Mouse (Mus musculus): Measurements from ENCODE around the gene Nprl2.
A peak's percentile ranks its signal among the peaks of the same experiment; 100 is the strongest.

Nprl2 gene

DNA sequence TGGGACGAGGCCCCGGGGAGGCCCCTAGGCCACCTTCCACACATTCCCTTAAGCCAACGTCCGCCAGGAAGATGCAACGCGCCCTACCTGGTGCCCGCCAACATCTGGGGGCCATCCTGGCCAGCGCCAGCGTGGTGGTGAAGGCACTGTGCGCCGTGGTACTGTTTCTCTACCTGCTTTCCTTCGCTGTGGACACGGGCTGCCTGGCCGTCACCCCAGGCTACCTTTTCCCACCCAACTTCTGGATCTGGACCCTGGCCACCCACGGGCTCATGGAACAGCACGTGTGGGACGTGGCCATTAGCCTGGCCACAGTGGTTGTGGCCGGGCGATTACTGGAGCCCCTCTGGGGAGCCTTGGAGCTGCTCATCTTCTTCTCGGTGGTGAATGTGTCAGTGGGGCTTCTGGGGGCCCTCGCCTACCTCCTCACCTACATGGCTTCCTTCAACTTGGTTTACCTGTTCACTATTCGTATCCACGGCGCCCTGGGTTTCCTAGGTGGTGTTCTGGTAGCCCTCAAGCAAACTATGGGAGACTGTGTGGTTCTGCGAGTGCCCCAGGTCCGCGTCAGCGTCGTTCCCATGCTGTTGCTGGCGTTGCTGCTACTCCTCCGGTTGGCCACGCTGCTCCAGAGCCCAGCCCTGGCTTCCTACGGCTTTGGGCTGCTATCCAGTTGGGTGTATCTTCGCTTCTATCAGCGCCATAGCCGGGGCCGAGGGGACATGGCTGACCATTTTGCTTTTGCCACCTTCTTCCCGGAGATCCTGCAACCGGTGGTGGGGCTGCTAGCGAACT is 7.4 kb upstream of the Nprl2 start:
- DNase-seq (ENCODE audit: low spot score) = no peak

DNA sequence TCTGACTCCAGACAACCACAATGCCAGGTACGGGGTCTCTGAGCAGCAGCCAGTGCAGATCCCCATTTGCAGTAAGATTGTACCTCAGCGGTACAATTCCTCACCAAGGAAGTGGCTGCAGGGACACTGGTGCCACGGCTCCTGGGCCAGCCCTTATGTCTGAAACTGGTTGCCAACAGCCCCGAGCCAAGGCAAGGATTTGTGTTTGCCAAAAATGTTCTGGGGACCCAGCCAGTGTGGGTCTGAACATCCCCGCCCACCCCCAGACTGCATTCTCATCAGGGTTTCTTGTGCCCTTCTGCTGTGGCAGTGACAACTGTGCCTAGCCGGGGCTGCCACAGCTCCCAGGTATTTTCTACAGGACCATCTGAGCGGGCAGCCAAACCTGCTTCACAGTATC is 3.8 kb upstream of the Nprl2 start:
- no peak for DNase-seq (ENCODE audit: low spot score)

- no peak for DNase-seq (ENCODE audit: low spot score)
Measured at GRCm38 (mm10) chr9:107538711-107539110, 3.3 kb upstream of the Nprl2 start.

DNA sequence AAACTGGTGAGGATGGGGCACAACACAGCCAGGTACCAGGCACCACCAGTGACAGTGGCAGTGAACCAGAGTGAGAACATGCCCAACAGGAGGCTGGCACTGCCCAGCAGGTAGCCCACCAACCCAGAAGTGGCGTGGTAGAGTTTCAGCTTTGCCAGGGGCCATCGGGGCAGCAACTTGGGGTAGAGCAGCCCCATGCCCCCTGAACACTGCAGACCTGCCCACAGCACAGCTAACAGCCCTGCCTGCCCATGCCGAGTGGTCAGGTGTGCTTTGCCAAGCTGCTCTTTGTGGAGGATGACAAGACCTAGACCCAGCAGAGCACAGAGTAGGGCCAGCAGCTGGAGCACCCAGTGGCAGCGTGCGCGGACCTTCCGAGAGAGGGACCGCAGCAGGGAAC is 2.1 kb upstream of the Nprl2 start:
- DNase-seq (ENCODE audit: low spot score) = no peak

GRCm38 (mm10) chr9:107540420-107540819 is 1.6 kb upstream of the Nprl2 start:
- no peak for DNase-seq (ENCODE audit: low spot score)

- no peak for DNase-seq (ENCODE audit: low spot score)
Measured at GRCm38 (mm10) chr9:107541005-107541404, 1.0 kb upstream of the Nprl2 start.

GRCm38 (mm10) chr9:107542352-107542686 is 293 bp downstream of the Nprl2 start:
- no peak for DNase-seq (ENCODE audit: low spot score)

- DNase-seq (ENCODE audit: low spot score) = no peak
Measured at GRCm38 (mm10) chr9:107542721-107543120, 695 bp downstream of the Nprl2 start.

GRCm38 (mm10) chr9:107543299-107543698 is 1.3 kb downstream of the Nprl2 start:
- no peak for DNase-seq (ENCODE audit: low spot score)

GRCm38 (mm10) chr9:107544196-107544700 is 2.2 kb downstream of the Nprl2 start:
- DNase-seq (ENCODE audit: low spot score) = no peak

DNA sequence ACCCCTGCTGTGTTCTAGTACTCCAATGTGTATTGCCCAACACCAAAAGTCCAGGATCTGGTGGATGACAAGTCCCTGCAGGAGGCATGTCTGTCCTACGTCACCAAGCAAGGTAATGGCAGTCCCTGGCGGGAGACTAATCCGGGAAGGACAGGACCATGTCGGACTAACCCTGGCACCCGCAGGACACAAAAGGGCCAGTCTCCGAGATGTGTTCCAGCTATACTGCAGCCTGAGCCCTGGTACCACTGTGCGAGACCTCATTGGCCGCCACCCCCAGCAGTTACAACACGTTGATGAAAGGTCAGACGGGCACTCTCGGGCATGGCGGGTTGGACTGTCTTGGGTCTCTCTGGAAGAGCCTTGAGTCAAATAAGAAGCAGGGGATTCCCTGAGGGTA is 2.7 kb downstream of the Nprl2 start:
- no peak for DNase-seq (ENCODE audit: low spot score)

DNA sequence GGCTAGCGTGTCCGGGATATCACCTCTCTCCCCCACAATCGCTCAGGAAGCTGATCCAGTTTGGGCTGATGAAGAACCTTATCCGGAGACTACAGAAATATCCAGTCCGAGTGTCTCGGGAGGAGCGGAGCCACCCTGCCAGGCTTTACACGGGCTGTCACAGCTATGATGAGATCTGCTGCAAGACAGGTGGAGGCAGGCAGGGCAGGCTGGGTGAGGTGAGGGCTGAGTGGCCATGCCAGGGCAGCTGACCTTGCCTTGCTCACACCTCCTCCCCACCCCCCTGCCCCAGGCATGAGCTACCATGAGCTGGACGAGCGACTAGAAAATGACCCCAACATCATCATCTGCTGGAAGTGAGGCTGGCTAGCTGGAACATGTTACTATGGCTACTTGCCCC is 3.2 kb downstream of the Nprl2 start:
- no peak for DNase-seq (ENCODE audit: low spot score)

DNA sequence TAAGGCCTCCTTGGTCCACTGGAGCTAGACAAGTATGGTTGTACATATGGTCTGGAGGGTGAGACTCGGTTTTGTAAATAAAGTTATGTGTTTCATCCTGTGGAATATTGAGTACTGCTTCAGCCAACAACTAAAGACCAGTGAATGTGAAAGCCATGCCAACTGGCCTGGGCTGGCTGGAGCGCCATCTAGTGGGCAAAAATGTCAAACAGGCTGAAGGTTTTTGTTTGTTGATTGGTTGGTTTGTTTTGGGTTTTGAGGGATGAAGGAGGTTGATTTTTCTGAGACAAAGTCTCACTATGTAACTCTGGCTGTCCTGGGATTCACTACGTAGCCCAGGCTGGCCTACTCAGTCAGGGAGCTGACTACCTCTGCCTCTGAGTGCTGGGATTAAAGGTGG is 3.6 kb downstream of the Nprl2 start:
- DNase-seq (ENCODE audit: low spot score) = no peak

GRCm38 (mm10) chr9:107547026-107547425 is 5.0 kb downstream of the Nprl2 start, which contains the start of gene Zmynd10:
Zmynd10 (plus strand) TSS chr9:107547298.
- peak; percentile 89 for DNase-seq (ENCODE audit: low spot score)

DNA sequence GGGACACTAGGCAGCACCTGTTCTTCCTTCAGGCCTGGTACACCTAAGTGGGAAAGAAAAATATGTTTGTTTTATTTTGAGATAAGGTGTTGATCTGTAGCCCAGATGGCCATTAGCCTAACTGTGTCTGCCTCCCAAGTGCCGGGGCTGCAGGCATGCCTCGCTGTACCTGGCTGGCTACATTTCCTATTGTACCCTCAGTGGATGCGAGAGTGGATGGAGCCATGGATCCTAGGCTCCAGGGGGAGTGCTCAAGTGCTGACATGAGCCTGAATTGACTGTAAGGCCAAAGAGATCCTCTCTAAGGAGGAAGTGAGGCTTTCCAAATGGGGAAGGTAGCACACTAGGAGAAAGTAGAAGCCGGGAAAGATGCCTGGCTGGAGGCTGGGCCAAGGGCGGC is 5.9 kb downstream of the Nprl2 start:
- no peak for DNase-seq (ENCODE audit: low spot score)

DNA sequence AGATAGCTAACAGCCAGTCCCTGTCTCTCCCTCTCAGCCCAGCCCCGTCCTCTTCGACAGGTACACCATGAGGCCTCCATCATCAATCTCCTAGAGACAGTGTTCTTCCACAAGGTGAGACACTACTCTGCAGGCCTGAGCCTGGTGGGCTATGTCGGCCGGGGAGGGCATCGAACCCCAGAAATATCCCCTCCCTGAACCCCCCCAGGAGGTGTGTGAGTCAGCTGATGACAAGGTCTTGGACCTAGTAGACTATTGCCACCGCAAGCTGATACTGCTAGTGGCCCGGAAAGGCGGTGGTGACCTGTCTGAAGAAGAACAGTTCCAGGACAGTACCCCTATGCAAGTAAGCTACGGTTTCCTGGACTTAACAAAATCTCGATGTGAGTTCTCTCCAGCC is 6.8 kb downstream of the Nprl2 start:
- no peak for DNase-seq (ENCODE audit: low spot score)

DNA sequence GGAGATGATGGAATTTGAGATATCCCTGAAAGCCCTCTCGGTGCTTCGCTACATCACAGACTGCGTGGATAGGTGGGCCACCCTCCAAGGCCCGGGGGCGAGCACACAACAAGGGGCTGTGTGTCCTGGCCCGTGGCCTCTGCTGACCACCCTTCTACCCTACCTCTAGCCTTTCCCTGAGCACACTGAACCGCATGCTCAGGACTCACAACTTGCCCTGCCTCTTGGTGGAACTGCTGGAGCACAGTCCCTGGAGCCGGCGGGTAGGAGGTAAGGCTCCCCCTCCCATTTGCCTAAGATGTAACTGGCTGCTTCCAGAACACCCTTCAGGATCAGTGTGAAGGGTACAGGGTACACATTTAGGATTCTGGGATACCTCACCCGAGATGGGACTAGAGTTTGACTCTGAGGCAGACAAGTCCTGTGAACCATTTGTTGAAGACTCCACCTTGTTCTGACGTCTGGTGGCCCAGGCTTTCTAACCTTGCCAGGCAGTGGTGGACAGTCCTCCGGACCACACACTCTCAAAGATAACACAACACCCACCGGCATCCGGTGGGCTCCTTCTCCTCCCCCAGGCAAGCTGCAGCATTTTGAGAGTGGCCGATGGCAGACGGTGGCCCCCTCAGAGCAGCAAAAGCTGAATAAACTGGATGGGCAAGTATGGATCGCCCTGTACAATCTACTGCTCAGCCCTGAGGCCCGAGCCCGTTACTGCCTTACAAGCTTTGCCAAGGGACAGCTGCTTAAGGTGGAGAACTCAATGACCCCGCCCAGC is 7.5 kb downstream of the Nprl2 start:
- DNase-seq (ENCODE audit: low spot score) = no peak

DNA sequence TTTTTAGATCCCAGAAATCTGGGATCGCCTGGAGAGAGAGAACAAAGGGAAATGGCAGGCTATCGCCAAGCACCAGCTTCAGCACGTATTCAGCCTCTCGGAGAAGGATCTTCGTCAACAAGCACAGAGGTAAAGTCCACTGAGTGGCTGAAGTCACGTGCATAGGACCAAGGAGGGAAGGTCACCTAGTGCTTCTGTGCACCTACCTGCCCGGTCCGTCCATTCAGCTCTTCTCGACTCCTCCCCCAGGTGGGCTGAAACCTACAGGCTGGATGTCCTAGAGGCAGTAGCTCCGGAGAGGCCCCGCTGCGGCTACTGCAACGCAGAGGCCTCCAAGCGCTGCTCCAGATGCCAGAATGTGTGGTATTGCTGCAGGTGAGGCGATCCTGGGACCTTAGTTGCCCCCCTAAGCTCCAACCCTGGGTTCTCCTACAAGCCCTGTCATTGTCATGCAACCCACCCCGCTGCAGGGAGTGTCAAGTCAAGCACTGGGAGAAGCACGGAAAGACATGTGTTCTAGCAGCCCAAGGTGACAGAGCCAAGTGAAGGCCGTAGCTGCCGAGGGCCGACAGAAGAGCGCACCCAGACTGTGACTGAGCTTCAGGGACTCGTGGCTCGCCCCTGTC is 8.6 kb downstream of the Nprl2 start:
- no peak for DNase-seq (ENCODE audit: low spot score)

GRCm38 (mm10) chr9:107551117-107551889 is 9.3 kb downstream of the Nprl2 start, which contains the start of gene Rassf1:
Rassf1 (plus strand) TSS chr9:107551555.
- DNase-seq (ENCODE audit: low spot score) = peak; percentile 57

GRCm38 (mm10) chr9:107551890-107552355 is 9.9 kb downstream of the Nprl2 start:
- no peak for DNase-seq (ENCODE audit: low spot score)

DNA sequence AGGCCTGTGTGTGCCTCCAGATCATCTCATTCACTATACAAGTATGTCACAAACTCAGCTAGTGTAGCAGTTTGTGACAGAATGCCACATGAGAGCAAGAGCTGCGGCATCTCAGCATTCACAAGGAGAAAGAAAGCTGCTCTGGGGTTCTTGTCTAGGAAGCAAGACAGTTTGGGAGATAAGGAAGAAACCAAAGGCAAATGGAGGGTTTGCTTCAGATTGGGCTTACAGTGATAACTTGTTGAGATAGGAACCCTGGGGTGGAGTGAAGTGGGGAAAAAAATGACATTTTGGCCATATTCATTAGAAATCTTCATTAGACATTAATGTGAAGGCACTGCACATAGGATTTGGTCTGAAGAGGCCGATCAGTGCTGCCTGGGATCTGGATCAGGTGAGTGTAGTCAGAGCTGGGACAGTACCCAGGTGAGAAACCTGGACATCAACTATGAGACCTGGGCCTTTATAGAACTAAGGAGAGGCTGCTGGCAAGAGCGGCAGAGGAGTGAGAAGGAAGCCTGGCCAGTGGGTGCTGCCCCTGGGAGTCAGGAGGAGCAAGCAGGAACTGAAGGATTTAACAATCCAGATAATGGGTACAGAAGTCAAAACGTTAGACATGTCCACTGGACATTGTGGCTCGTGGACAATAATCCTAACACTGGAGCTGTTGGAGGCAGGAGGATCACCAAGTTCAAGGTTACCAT is 10.8 kb downstream of the Nprl2 start:
- DNase-seq (ENCODE audit: low spot score) = no peak
